Mouse (Mus musculus): ENCODE data around the gene Muc1. TPM values are rescaled to one million over a fixed set of nuclear protein-coding genes. Genes with fewer than 3 reads are reported as not detected.
A peak's percentile ranks its signal among the peaks of the same experiment; 100 is the strongest.

The Muc1 gene
- total and polyA plus RNA-seq, 3 experiments: 0.04 to 1.1 TPM; not detected in 1

GRCm38 (mm10) chr3:89228180-89228549 is 692 bp upstream of the Muc1 start (continued):
- TF ChIP-seq CHD1 (IDR thresholded peaks at IDR 0.05; ENCODE audit: low read depth, low read length) (no peak), ZMIZ1 (IDR thresholded peaks at IDR 0.05; ENCODE audit: low read depth, low read length) (no peak), ZNF384 (IDR thresholded peaks at IDR 0.05; ENCODE audit: low read depth, low read length) (no peak), BHLHE40 (IDR thresholded peaks at IDR 0.05; ENCODE audit: borderline replicate concordance, low read depth, low read length) (0 out of 2 replicates have a peak, but pooled peaks have one; percentile 35), TCF12 (IDR thresholded peaks at IDR 0.05; ENCODE audit: low read depth, low read length) (peak; percentile 41), TAL1 (IDR thresholded peaks at IDR 0.05; ENCODE audit: low read length) (no peak), E2F4 (IDR thresholded peaks at IDR 0.05; ENCODE audit: borderline replicate concordance, low read depth, low read length) (no peak), KAT2A (conservative IDR thresholded peaks at IDR 0.05; ENCODE audit: low read depth, low read length) (no peak), POLR2AphosphoS5 (IDR thresholded peaks at IDR 0.05; ENCODE audit: borderline replicate concordance, low read depth, low read length) (no peak), USF2 (IDR thresholded peaks at IDR 0.05; ENCODE audit: borderline replicate concordance in 1 of 2, insufficient read depth in 1 of 2, low read depth in 1 of 2, low read length in 2 of 2) (no peak), MEF2A (IDR thresholded peaks at IDR 0.05; ENCODE audit: extremely low read depth, insufficient replicate concordance, low read depth, low read length, poor library complexity, severe bottlenecking) (no peak), EP300 (IDR thresholded peaks at IDR 0.05; ENCODE audit: low read depth in 1 of 2, low read length in 2 of 2) (no peak), MXI1 (IDR thresholded peaks at IDR 0.05; ENCODE audit: low read depth, low read length) (peak; percentile 23; the same call in 1 of the 2 replicates), USF1 (IDR thresholded peaks at IDR 0.05; ENCODE audit: low read depth, low read length) (no peak), RAD21 (IDR thresholded peaks at IDR 0.05; ENCODE audit: low read depth, low read length) (peak; percentile 60), ZKSCAN1 (IDR thresholded peaks at IDR 0.05; ENCODE audit: low read depth, low read length) (no peak), CHD2 (IDR thresholded peaks at IDR 0.05; ENCODE audit: low read length) (no peak), SMC3 (IDR thresholded peaks at IDR 0.05; ENCODE audit: low read depth, low read length) (peak; percentile 81), UBTF (IDR thresholded peaks at IDR 0.05; ENCODE audit: borderline replicate concordance, insufficient read depth, low read depth, low read length) (no peak)

GRCm38 (mm10) chr3:89229276-89229675 is 419 bp downstream of the Muc1 start:
- Histone ChIP-seq H3K79me2 (ENCODE audit: control insufficient read depth, insufficient read depth, low read length, poor library complexity) (no peaks in the 10 kb centered on the region), H3K27ac (ENCODE audit: control insufficient read depth, low read depth, low read length) (no peak overlapping the region), H3K27me3 (ENCODE audit: control insufficient read depth in 1 of 2, insufficient read depth in 2 of 2, low read length in 2 of 2) (no peaks in the 10 kb centered on the region), H3K36me3 (ENCODE audit: control insufficient read depth in 1 of 2, insufficient read depth in 2 of 2, low read length in 2 of 2) (peaks cover 0 to 14% of the 10 kb centered on the region in 2 experiments; a peak in 2 of 4 replicates), H3K4me1 (ENCODE audit: control insufficient read depth in 1 of 2, insufficient read depth in 2 of 2, low read length in 2 of 2) (peaks cover 7 to 23% of the 10 kb centered on the region in 2 experiments), H3K9me3 (replicated peaks; ENCODE audit: insufficient read depth, low read length) (no peaks in the 10 kb centered on the region), H3K9ac (ENCODE audit: control insufficient read depth, low read depth, low read length, poor library complexity, severe bottlenecking) (no peak overlapping the region), H3K4me3 (ENCODE audit: control insufficient read depth in 1 of 2, insufficient read depth in 1 of 2, low read depth in 2 of 2, low read length in 2 of 2) (no peak overlapping the region)
- TF ChIP-seq MAFK (IDR thresholded peaks at IDR 0.05; ENCODE audit: borderline replicate concordance, low read depth, low read length): no peak
- no peak for TF ChIP-seq ETS1 (IDR thresholded peaks at IDR 0.05; ENCODE audit: low read depth, low read length)
- no peak for TF ChIP-seq MAZ (IDR thresholded peaks at IDR 0.05; ENCODE audit: low read depth, low read length)
- TF ChIP-seq USF2 (IDR thresholded peaks at IDR 0.05; ENCODE audit: borderline replicate concordance in 1 of 2, insufficient read depth in 1 of 2, low read depth in 1 of 2, low read length in 2 of 2): no peak
- no peak for TF ChIP-seq SMC3 (IDR thresholded peaks at IDR 0.05; ENCODE audit: low read depth, low read length)
- no peak for TF ChIP-seq ELF1 (IDR thresholded peaks at IDR 0.05; ENCODE audit: low read depth, low read length)
- no peak for TF ChIP-seq POLR2AphosphoS2 (IDR thresholded peaks at IDR 0.05; ENCODE audit: low read length)
- no peak for DNase-seq (ENCODE audit: low read depth, low spot score)
